Mouse (Mus musculus): ENCODE data around the gene Olfr593. TPM values are rescaled to one million over a fixed set of nuclear protein-coding genes. Genes with fewer than 3 reads are reported as not detected.
"Not testable (repeated sequence)": the region's sequence is repeated elsewhere in the genome, so short reads cannot be mapped to it uniquely, and the experiment has no call there.

Gene Olfr593
- polyA plus RNA-seq (2012; ENCODE audit: insufficient read depth, insufficient read length, low replicate concordance, missing spikeins), result not detected in 2 replicates

DNA sequence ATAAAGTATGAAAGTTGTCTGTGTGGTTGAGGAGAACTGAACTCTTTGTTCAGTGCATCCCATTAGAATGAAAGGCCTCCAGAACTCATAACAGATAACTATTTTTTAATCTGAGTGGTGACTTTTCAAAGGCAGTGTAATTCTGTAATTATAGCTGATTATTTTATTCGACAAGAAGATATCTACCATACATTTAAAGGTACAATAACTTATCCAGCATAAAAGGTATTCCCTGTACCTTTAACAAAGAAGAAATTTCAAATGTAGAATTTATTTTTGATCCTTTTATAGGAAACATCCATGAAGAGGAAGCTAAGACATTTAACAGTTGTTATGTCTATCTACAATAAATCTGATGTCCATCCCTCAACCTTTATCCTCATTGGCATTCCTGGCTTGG, at the start of gene Olfr593:
Olfr593 (plus strand) TSS at position 301 of the 400 bp plus-strand sequence.
- no peak within 1 kb of the TSS for H3K4me3 ChIP-seq (ENCODE audit: insufficient read depth, low read depth, low read length)
- no peak within 1 kb of the TSS for H3K27ac ChIP-seq (ENCODE audit: insufficient read depth, low read depth, low read length)
- 69% methylated on average over 1 of the region's 1 CpGs for WGBS
- no peaks in the 10 kb centered on the region for H3K4me1 ChIP-seq (ENCODE audit: control insufficient read depth, insufficient read depth, low read length)
- TF ChIP-seq POLR2A (IDR thresholded peaks at IDR 0.05; ENCODE audit: insufficient read depth, low read depth, low read length) (no peak), CTCF (IDR thresholded peaks at IDR 0.05; ENCODE audit: insufficient read depth, low read depth, low read length) (no peak)

GRCm38 (mm10) chr7:103169697-103170096, 42.0 kb upstream of the Olfr593 start:
- WGBS, result 75% methylated on average over 5 of the region's 5 CpGs
- TF ChIP-seq POLR2A (IDR thresholded peaks at IDR 0.05; ENCODE audit: insufficient read depth, low read depth, low read length) (no peak), CTCF (IDR thresholded peaks at IDR 0.05; ENCODE audit: insufficient read depth, low read depth, low read length) (no peak)

GRCm38 (mm10) chr7:103178240-103178639, 33.4 kb upstream of the Olfr593 start, which contains the start of gene Olfr591:
Olfr591 (minus strand) TSS chr7:103178340.
- 78% methylated on average over 1 of the region's 1 CpGs for WGBS
- TF ChIP-seq CTCF (IDR thresholded peaks at IDR 0.05; ENCODE audit: insufficient read depth, low read depth, low read length), result no peak
- no peak for TF ChIP-seq POLR2A (IDR thresholded peaks at IDR 0.05; ENCODE audit: insufficient read depth, low read depth, low read length)
- no peak within 1 kb of the TSS for H3K27ac ChIP-seq (ENCODE audit: insufficient read depth, low read depth, low read length)
- H3K4me3 ChIP-seq (ENCODE audit: insufficient read depth, low read depth, low read length), result no peak within 1 kb of the TSS
- H3K4me1 ChIP-seq (ENCODE audit: control insufficient read depth, insufficient read depth, low read length), result no peaks in the 10 kb centered on the region

More at GRCm38 (mm10) chr7:103169697-103170096, 42.0 kb upstream of the Olfr593 start:
- no peaks in the 10 kb centered on the region for H3K4me1 ChIP-seq (ENCODE audit: control insufficient read depth, insufficient read depth, low read length)
- no peak overlapping the region for H3K27ac ChIP-seq (ENCODE audit: insufficient read depth, low read depth, low read length)
- no peak overlapping the region for H3K4me3 ChIP-seq (ENCODE audit: insufficient read depth, low read depth, low read length)

DNA sequence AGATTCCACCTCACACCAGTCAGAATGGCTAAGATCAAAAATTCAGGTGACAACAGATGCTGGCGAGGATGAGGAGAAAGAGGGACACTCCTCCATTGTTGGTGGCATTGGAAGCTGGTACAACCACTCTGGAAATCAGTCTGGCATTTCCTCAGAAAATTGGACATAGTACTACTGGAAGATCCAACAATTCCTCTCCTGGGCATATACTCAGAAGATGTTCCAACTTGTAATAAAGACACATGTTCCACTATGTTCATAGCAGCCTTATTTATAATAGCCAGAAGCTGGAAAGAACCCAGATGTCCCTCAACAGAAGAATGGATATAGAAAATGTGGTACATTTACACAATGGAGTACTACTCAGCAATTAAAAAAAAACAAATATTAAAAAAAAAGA, 27.2 kb upstream of the Olfr593 start, which contains the start of gene Olfr592:
Olfr592 (plus strand) TSS at position 301 of the 400 bp plus-strand sequence.
- not testable (repeated sequence) for H3K4me1 ChIP-seq (ENCODE audit: control insufficient read depth, insufficient read depth, low read length); H3K27ac ChIP-seq (ENCODE audit: insufficient read depth, low read depth, low read length); H3K4me3 ChIP-seq (ENCODE audit: insufficient read depth, low read depth, low read length)
- WGBS, result 82% methylated on average over 1 of the region's 1 CpGs

DNA sequence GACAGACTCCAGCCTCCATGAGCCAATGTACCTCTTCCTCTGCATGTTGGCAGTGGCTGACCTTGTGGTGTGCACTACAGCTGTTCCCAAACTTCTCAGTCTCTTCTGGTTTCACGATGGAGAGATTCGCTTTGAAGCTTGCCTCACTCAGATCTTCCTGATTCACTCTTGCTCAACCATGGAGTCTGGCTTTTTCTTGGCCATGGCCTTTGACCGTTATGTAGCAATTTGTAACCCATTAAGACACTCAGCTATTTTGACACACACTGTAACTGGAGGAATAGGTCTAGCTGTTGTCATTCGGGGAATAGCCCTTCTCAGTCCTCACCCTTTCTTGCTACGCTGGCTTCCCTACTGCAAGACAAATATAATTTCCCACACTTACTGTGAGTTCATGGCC, 388 bp downstream of the Olfr593 start:
- H3K4me1 ChIP-seq (ENCODE audit: control insufficient read depth, insufficient read depth, low read length); H3K4me3 ChIP-seq (ENCODE audit: insufficient read depth, low read depth, low read length); H3K27ac ChIP-seq (ENCODE audit: insufficient read depth, low read depth, low read length): not testable (repeated sequence)
- WGBS, result 86% methylated on average over 5 of the region's 5 CpGs

GRCm38 (mm10) chr7:103216696-103217095, 5.0 kb downstream of the Olfr593 start, which contains the start of gene Olfr594:
Olfr594 (plus strand) TSS chr7:103216996.
- H3K27ac ChIP-seq (ENCODE audit: insufficient read depth, low read depth, low read length), result no peak within 1 kb of the TSS
- H3K4me3 ChIP-seq (ENCODE audit: insufficient read depth, low read depth, low read length), result no peak within 1 kb of the TSS
- H3K4me1 ChIP-seq (ENCODE audit: control insufficient read depth, insufficient read depth, low read length), result no peaks in the 10 kb centered on the region
- TF ChIP-seq CTCF (IDR thresholded peaks at IDR 0.05; ENCODE audit: insufficient read depth, low read depth, low read length) (no peak), POLR2A (IDR thresholded peaks at IDR 0.05; ENCODE audit: insufficient read depth, low read depth, low read length) (no peak)

DNA sequence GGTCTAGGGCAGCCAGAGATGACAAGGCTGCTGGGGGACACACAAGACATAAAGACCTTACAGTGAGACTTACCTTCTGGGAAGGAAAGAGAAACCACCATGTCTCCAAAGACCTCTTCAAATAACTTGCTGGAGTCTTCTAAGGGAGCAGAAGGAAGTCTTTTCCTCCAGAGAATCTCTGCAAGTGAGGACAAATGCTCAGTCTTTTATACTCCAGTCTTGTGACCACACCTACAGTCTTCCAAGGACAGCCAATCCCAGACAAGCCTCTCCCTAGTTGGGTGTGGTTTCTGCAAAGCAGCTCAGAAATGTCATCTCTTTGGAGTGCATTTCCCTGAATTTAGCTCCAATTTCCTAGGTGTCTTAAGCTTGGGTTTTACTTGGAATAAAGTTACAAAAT, 40.7 kb downstream of the Olfr593 start, which contains the start of gene Usp17ld:
Usp17ld (minus strand) TSS at position 101 of the 400 bp plus-strand sequence.
- not testable (repeated sequence) for H3K4me3 ChIP-seq (ENCODE audit: insufficient read depth, low read depth, low read length); H3K4me1 ChIP-seq (ENCODE audit: control insufficient read depth, insufficient read depth, low read length); H3K27ac ChIP-seq (ENCODE audit: insufficient read depth, low read depth, low read length)

Other genes with a start within 250 kb of the Olfr593 start
- gene Olfr576, start 249.2 kb upstream of the Olfr593 start, polyA plus RNA-seq (2012; ENCODE audit: insufficient read depth, insufficient read length, low replicate concordance, missing spikeins), result not detected in 2 replicates
- not detected in 2 replicates for gene Olfr577, start 235.9 kb upstream of the Olfr593 start, polyA plus RNA-seq (2012; ENCODE audit: insufficient read depth, insufficient read length, low replicate concordance, missing spikeins)
- gene Olfr578, start 222.5 kb upstream of the Olfr593 start, polyA plus RNA-seq (2012; ENCODE audit: insufficient read depth, insufficient read length, low replicate concordance, missing spikeins), result not detected in 2 replicates
- gene Olfr582, start 173.8 kb upstream of the Olfr593 start, polyA plus RNA-seq (2012; ENCODE audit: insufficient read depth, insufficient read length, low replicate concordance, missing spikeins), result not detected in 2 replicates
- not detected in 2 replicates for gene Olfr583, start 160.6 kb upstream of the Olfr593 start, polyA plus RNA-seq (2012; ENCODE audit: insufficient read depth, insufficient read length, low replicate concordance, missing spikeins)
- not detected in 2 replicates for gene Olfr584, start 130.0 kb upstream of the Olfr593 start, polyA plus RNA-seq (2012; ENCODE audit: insufficient read depth, insufficient read length, low replicate concordance, missing spikeins)
- gene Olfr585, start 114.1 kb upstream of the Olfr593 start, polyA plus RNA-seq (2012; ENCODE audit: insufficient read depth, insufficient read length, low replicate concordance, missing spikeins), result not detected in 2 replicates
- not detected in 2 replicates for gene Olfr586, start 86.2 kb upstream of the Olfr593 start, polyA plus RNA-seq (2012; ENCODE audit: insufficient read depth, insufficient read length, low replicate concordance, missing spikeins)
- gene Olfr588-ps1, start 71.0 kb upstream of the Olfr593 start, polyA plus RNA-seq (2012; ENCODE audit: insufficient read depth, insufficient read length, low replicate concordance, missing spikeins), result not detected in 2 replicates
- gene Olfr589, start 55.5 kb upstream of the Olfr593 start, polyA plus RNA-seq (2012; ENCODE audit: insufficient read depth, insufficient read length, low replicate concordance, missing spikeins), result not detected in 2 replicates
- gene Olfr591, start 33.5 kb upstream of the Olfr593 start, polyA plus RNA-seq (2012; ENCODE audit: insufficient read depth, insufficient read length, low replicate concordance, missing spikeins), result not detected in 2 replicates
- not detected in 2 replicates for gene Olfr592, start 27.1 kb upstream of the Olfr593 start, polyA plus RNA-seq (2012; ENCODE audit: insufficient read depth, insufficient read length, low replicate concordance, missing spikeins)
- not detected in 2 replicates for gene Olfr594, start 5.1 kb downstream of the Olfr593 start, polyA plus RNA-seq (2012; ENCODE audit: insufficient read depth, insufficient read length, low replicate concordance, missing spikeins)
- gene Usp17ld, start 40.6 kb downstream of the Olfr593 start, polyA plus RNA-seq (2012; ENCODE audit: insufficient read depth, insufficient read length, low replicate concordance, missing spikeins), result not detected in 2 replicates
- gene Olfr596, start 93.8 kb downstream of the Olfr593 start, polyA plus RNA-seq (2012; ENCODE audit: insufficient read depth, insufficient read length, low replicate concordance, missing spikeins), result not detected in 2 replicates
- not detected in 2 replicates for gene Olfr597, start 104.5 kb downstream of the Olfr593 start, polyA plus RNA-seq (2012; ENCODE audit: insufficient read depth, insufficient read length, low replicate concordance, missing spikeins)
- gene Olfr598, start 111.7 kb downstream of the Olfr593 start, polyA plus RNA-seq (2012; ENCODE audit: insufficient read depth, insufficient read length, low replicate concordance, missing spikeins), result not detected in 2 replicates
- not detected in 2 replicates for gene Olfr599, start 124.1 kb downstream of the Olfr593 start, polyA plus RNA-seq (2012; ENCODE audit: insufficient read depth, insufficient read length, low replicate concordance, missing spikeins)
- not detected in 2 replicates for gene Olfr600, start 137.8 kb downstream of the Olfr593 start, polyA plus RNA-seq (2012; ENCODE audit: insufficient read depth, insufficient read length, low replicate concordance, missing spikeins)
- gene Olfr601, start 150.8 kb downstream of the Olfr593 start, polyA plus RNA-seq (2012; ENCODE audit: insufficient read depth, insufficient read length, low replicate concordance, missing spikeins), result not detected in 2 replicates
- not detected in 2 replicates for gene Olfr603, start 174.3 kb downstream of the Olfr593 start, polyA plus RNA-seq (2012; ENCODE audit: insufficient read depth, insufficient read length, low replicate concordance, missing spikeins)
- not detected in 2 replicates for gene Usp17lc, start 203.2 kb downstream of the Olfr593 start, polyA plus RNA-seq (2012; ENCODE audit: insufficient read depth, insufficient read length, low replicate concordance, missing spikeins)
- gene Olfr605, start 233.6 kb downstream of the Olfr593 start, polyA plus RNA-seq (2012; ENCODE audit: insufficient read depth, insufficient read length, low replicate concordance, missing spikeins), result not detected in 2 replicates
- gene Olfr606, start 237.2 kb downstream of the Olfr593 start, polyA plus RNA-seq (2012; ENCODE audit: insufficient read depth, insufficient read length, low replicate concordance, missing spikeins), result not detected in 2 replicates